Mouse (Mus musculus) left cerebral cortex, postnatal 4 days (tissue): ENCODE data around the gene A030014E15Rik. TPM values are rescaled to one million over a fixed set of nuclear protein-coding genes. Genes with fewer than 3 reads are reported as not detected.

Experiments
- DNase-seq: peaks from one replicate; pipeline ENCODE4 v3.0.0-alpha.2; 2022
- intact Hi-C: fragments of 180-260 bp; cut with DNase I; formaldehyde crosslinking; loops from one replicate; pipeline ENCODE4 v1.15.1; 2025
- total RNA-seq, 2 experiments: library from RNA; stranded (reverse); gene quantifications; 2 replicates each; pipeline ENCODE4 v1.2.3; 2021

Gene A030014E15Rik
- total RNA-seq, 2 experiments from 2014 or later, result not detected

- DNase-seq, result no peak
- intact Hi-C loops, result no loop called here
Observed at GRCm38 (mm10) chr1:82974342-82974741, 49.6 kb downstream of the A030014E15Rik start.

Other genes starting within 250 kb of the A030014E15Rik start
- gene Mff, start 200.0 kb upstream of the A030014E15Rik start, total RNA-seq, result 100 to 1,000 TPM; 257 to 259 TPM
- gene Tm4sf20, start 156.5 kb upstream of the A030014E15Rik start, total RNA-seq, result not detected
- not detected for gene Gm47791, start 153.7 kb upstream of the A030014E15Rik start, total RNA-seq
- 100 to 1,000 TPM in 1 of 2 experiments, 10 to 100 TPM in 1; 96.1 to 106 TPM for gene Agfg1, start 85.4 kb upstream of the A030014E15Rik start, total RNA-seq
- under 1 TPM; 0.46 to 0.84 TPM for gene A030005L19Rik, start 11.6 kb upstream of the A030014E15Rik start, total RNA-seq
- gene Gm6217, start 6.5 kb downstream of the A030014E15Rik start, total RNA-seq, result not detected
- not detected for gene A030003K21Rik, start 18.5 kb downstream of the A030014E15Rik start, total RNA-seq
- not detected for gene Gm7544, start 31.1 kb downstream of the A030014E15Rik start, total RNA-seq
- not detected for gene Gm47955, start 35.4 kb downstream of the A030014E15Rik start, total RNA-seq
- not detected for gene Gm47959, start 75.6 kb downstream of the A030014E15Rik start, total RNA-seq
- under 1 TPM; 0.64 to 0.94 TPM for gene Slc19a3, start 113.5 kb downstream of the A030014E15Rik start, total RNA-seq
- gene Krtap28-10, start 117.6 kb downstream of the A030014E15Rik start, total RNA-seq, result not detected
- not detected for gene Gm47969, start 120.0 kb downstream of the A030014E15Rik start, total RNA-seq
- gene A030005K14Rik, start 134.5 kb downstream of the A030014E15Rik start, total RNA-seq, result not detected
- not detected for gene Krtap28-13, start 136.0 kb downstream of the A030014E15Rik start, total RNA-seq
- not detected for gene Ccl20, start 191.8 kb downstream of the A030014E15Rik start, total RNA-seq
- under 1 TPM; 0.56 to 0.90 TPM for gene Daw1, start 234.8 kb downstream of the A030014E15Rik start, total RNA-seq